Mouse (Mus musculus) stomach, embryonic 15.5 days (tissue): ENCODE data around the gene Tmem220. TPM values are rescaled to one million over a fixed set of nuclear protein-coding genes. Genes with fewer than 3 reads are reported as not detected.

ENCODE experiments used
- ATAC-seq: fragments of 200-750 bp; cut with Nextera tagmentation; 2 replicates; pipeline ENCODE4 v1.8.0; 2017; ENCODE audit warnings: low read depth, moderate number of reproducible peaks, moderate TSS enrichment; ENCODE audit not compliant: insufficient read depth, low FRiP score
- H3K27ac ChIP-seq: fragments of 300-500 bp; sonication (generic); 2 replicates; pipeline ENCODE4 v1.5.1; 2015; ENCODE audit warnings: mild to moderate bottlenecking, inconsistent platforms
- H3K27me3 ChIP-seq: fragments of 300-500 bp; sonication (generic); replicated peaks from 2 replicates; pipeline ENCODE4 v1.6.1; 2015; ENCODE audit warnings: inconsistent platforms
- H3K36me3 ChIP-seq: fragments of 300-500 bp; sonication (generic); 2 replicates; pipeline ENCODE4 v1.6.1; 2015; ENCODE audit warnings: inconsistent platforms
- H3K4me1 ChIP-seq: fragments of 300-500 bp; sonication (generic); 2 replicates; pipeline ENCODE4 v1.6.1; 2015; ENCODE audit warnings: inconsistent platforms
- H3K4me2 ChIP-seq: fragments of 300-500 bp; sonication (generic); 2 replicates; pipeline ENCODE4 v1.6.1; 2015; ENCODE audit warnings: mild to moderate bottlenecking, inconsistent platforms
- H3K4me3 ChIP-seq: fragments of 300-500 bp; sonication (generic); replicated peaks from 2 replicates; pipeline ENCODE4 v1.5.1; 2015; ENCODE audit warnings: inconsistent platforms
- H3K9ac ChIP-seq: fragments of 300-500 bp; sonication (generic); 2 replicates; pipeline ENCODE4 v1.6.1; 2015; ENCODE audit warnings: inconsistent platforms
- H3K9me3 ChIP-seq: fragments of 300-500 bp; sonication (generic); 2 replicates; pipeline ENCODE4 v1.6.1; 2016; ENCODE audit warnings: inconsistent platforms
- WGBS: fragments of 180-500 bp; shearing (Covaris S2); methylation state at CpG from one replicate; pipeline ENCODE4 v1.1.7; 2015; 5-methylcytosine and 5-hydroxymethylcytosine counted together
- polyA plus RNA-seq: library from polyadenylated mRNA; unstranded; fragments of >200 nt; fragmentation: Nextera tagmentation; extraction: Ambion mirVana; gene quantifications from 2 replicates; pipeline ENCODE4 v1.2.1, GENCODE M21; 2015

The Tmem220 gene
- polyA plus RNA-seq, 1 experiment from 2014 or later: 2.5 TPM

GRCm38 (mm10) chr11:67044959-67045358, 20.0 kb downstream of the Tmem220 start:
- Histone ChIP-seq H3K4me2 (no peak overlapping the region), H3K27ac (no peak overlapping the region), H3K9ac (no peak overlapping the region), H3K36me3 (0 out of 2 replicates have a peak, but pooled peaks cover 9% of the 10 kb centered on the region), H3K27me3 (no peaks in the 10 kb centered on the region), H3K4me1 (no peaks in the 10 kb centered on the region), H3K4me3 (no peak overlapping the region), H3K9me3 (no peaks in the 10 kb centered on the region)
- 52% methylated on average over 6 of the region's 6 CpGs for WGBS
- peak; percentile 89 for ATAC-seq

- H3K27me3 ChIP-seq: no peaks in the 10 kb centered on the region
- no peak overlapping the region for H3K9ac ChIP-seq
- 0 out of 2 replicates have a peak, but pooled peaks cover 2% of the 10 kb centered on the region for H3K36me3 ChIP-seq
- no peak for ATAC-seq
- no peaks in the 10 kb centered on the region for H3K9me3 ChIP-seq
- WGBS: 78% methylated on average over 5 of the region's 5 CpGs
- no peak overlapping the region for H3K4me3 ChIP-seq
- H3K4me1 ChIP-seq: peaks cover 3% of the 10 kb centered on the region; the same call in 1 of the 2 replicates
- no peak overlapping the region for H3K4me2 ChIP-seq
- H3K27ac ChIP-seq: no peak overlapping the region
Observed at GRCm38 (mm10) chr11:67047199-67047598, 22.2 kb downstream of the Tmem220 start.

- Histone ChIP-seq H3K9me3 (no peaks in the 10 kb centered on the region), H3K27ac (no peak overlapping the region), H3K9ac (no peak overlapping the region), H3K4me3 (no peak overlapping the region), H3K36me3 (no peaks in the 10 kb centered on the region), H3K4me1 (peaks cover 7% of the 10 kb centered on the region), H3K4me2 (no peak overlapping the region), H3K27me3 (no peaks in the 10 kb centered on the region)
- 88% methylated on average over 8 of the region's 8 CpGs for WGBS
- no peak for ATAC-seq
Observed at GRCm38 (mm10) chr11:67048496-67048895, 23.5 kb downstream of the Tmem220 start.

GRCm38 (mm10) chr11:67049256-67049655, 24.3 kb downstream of the Tmem220 start:
- H3K36me3 ChIP-seq: no peaks in the 10 kb centered on the region
- no peak overlapping the region for H3K27ac ChIP-seq
- H3K4me2 ChIP-seq: no peak overlapping the region
- ATAC-seq: no peak
- no peak overlapping the region for H3K4me3 ChIP-seq
- no peak overlapping the region for H3K9ac ChIP-seq
- H3K27me3 ChIP-seq: no peaks in the 10 kb centered on the region
- H3K9me3 ChIP-seq: no peaks in the 10 kb centered on the region
- peaks cover 12% of the 10 kb centered on the region for H3K4me1 ChIP-seq
- 83% methylated on average over 3 of the region's 3 CpGs for WGBS

GRCm38 (mm10) chr11:67051676-67052320, 26.8 kb downstream of the Tmem220 start:
- ATAC-seq: no peak; the same call in 1 of the 2 replicates
- Histone ChIP-seq H3K9ac (peak overlapping the region; percentile 62), H3K4me2 (peak overlapping the region; percentile 64), H3K4me1 (peaks cover 12% of the 10 kb centered on the region), H3K4me3 (peak overlapping the region; percentile 73), H3K9me3 (no peaks in the 10 kb centered on the region), H3K36me3 (peaks cover 9% of the 10 kb centered on the region; the same call in 1 of the 2 replicates), H3K27ac (peak overlapping the region; percentile 80), H3K27me3 (no peaks in the 10 kb centered on the region)
- WGBS: 9% methylated on average over 16 of the region's 16 CpGs

GRCm38 (mm10) chr11:67052321-67052952, 27.5 kb downstream of the Tmem220 start, which contains the start of the genes Adprm and Sco1:
Adprm (minus strand) TSS chr11:67052594.
Sco1 (plus strand) TSS chr11:67052670.
- Histone ChIP-seq H3K27me3 (no peaks in the 10 kb centered on the region), H3K9me3 (no peaks in the 10 kb centered on the region), H3K36me3 (peaks cover 15% of the 10 kb centered on the region), H3K4me1 (peaks cover 12% of the 10 kb centered on the region), H3K27ac (peak within 1 kb of the TSS; percentile 80), H3K9ac (peak within 1 kb of the TSS; percentile 62), H3K4me3 (peak within 1 kb of the TSS; percentile 73), H3K4me2 (peak within 1 kb of the TSS; percentile 64)
- ATAC-seq: peak; percentile 90
- WGBS: under 1% methylated on average over 50 of the region's 50 CpGs

GRCm38 (mm10) chr11:67054754-67055365, 29.9 kb downstream of the Tmem220 start:
- WGBS: 89% methylated on average over 8 of the region's 8 CpGs
- no peak for ATAC-seq
- Histone ChIP-seq H3K4me3 (no peak overlapping the region), H3K27me3 (no peaks in the 10 kb centered on the region), H3K4me2 (no peak overlapping the region), H3K9me3 (no peaks in the 10 kb centered on the region), H3K9ac (no peak overlapping the region), H3K4me1 (peaks cover 12% of the 10 kb centered on the region), H3K36me3 (peaks cover 27% of the 10 kb centered on the region), H3K27ac (no peak overlapping the region)

GRCm38 (mm10) chr11:67061311-67061710, 36.4 kb downstream of the Tmem220 start:
- peaks cover 50% of the 10 kb centered on the region for H3K36me3 ChIP-seq
- H3K9ac ChIP-seq: no peak overlapping the region
- H3K4me3 ChIP-seq: no peak overlapping the region
- no peak overlapping the region for H3K27ac ChIP-seq
- no peaks in the 10 kb centered on the region for H3K4me1 ChIP-seq
- H3K27me3 ChIP-seq: no peaks in the 10 kb centered on the region
- no peaks in the 10 kb centered on the region for H3K9me3 ChIP-seq
- no peak overlapping the region for H3K4me2 ChIP-seq
- WGBS: 90% methylated on average over 2 of the region's 2 CpGs
- ATAC-seq: no peak

- no peak overlapping the region for H3K4me3 ChIP-seq
- 89% methylated on average over 3 of the region's 3 CpGs for WGBS
- H3K9ac ChIP-seq: no peak overlapping the region
- H3K27ac ChIP-seq: no peak overlapping the region
- no peaks in the 10 kb centered on the region for H3K4me1 ChIP-seq
- no peaks in the 10 kb centered on the region for H3K27me3 ChIP-seq
- peaks cover 39% of the 10 kb centered on the region for H3K36me3 ChIP-seq
- no peaks in the 10 kb centered on the region for H3K9me3 ChIP-seq
- no peak for ATAC-seq
- no peak overlapping the region for H3K4me2 ChIP-seq
Observed at GRCm38 (mm10) chr11:67062726-67063125, 37.8 kb downstream of the Tmem220 start.

GRCm38 (mm10) chr11:67067741-67068140, 42.8 kb downstream of the Tmem220 start:
- Histone ChIP-seq H3K4me1 (no peaks in the 10 kb centered on the region), H3K4me3 (no peak overlapping the region), H3K27me3 (no peaks in the 10 kb centered on the region), H3K36me3 (peaks cover 27% of the 10 kb centered on the region), H3K4me2 (no peak overlapping the region), H3K27ac (no peak overlapping the region), H3K9ac (no peak overlapping the region), H3K9me3 (no peaks in the 10 kb centered on the region)
- ATAC-seq: no peak
- WGBS: 72% methylated on average over 3 of the region's 3 CpGs

GRCm38 (mm10) chr11:67072615-67073130, 47.7 kb downstream of the Tmem220 start:
- Histone ChIP-seq H3K27me3 (no peaks in the 10 kb centered on the region), H3K9me3 (no peaks in the 10 kb centered on the region), H3K4me2 (no peak overlapping the region), H3K9ac (no peak overlapping the region), H3K4me3 (no peak overlapping the region), H3K36me3 (no peaks in the 10 kb centered on the region), H3K27ac (no peak overlapping the region), H3K4me1 (no peaks in the 10 kb centered on the region)
- 80% methylated on average over 15 of the region's 15 CpGs for WGBS
- no peak for ATAC-seq

- 29% methylated on average over 3 of the region's 3 CpGs for WGBS
- ATAC-seq: no peak
Observed at GRCm38 (mm10) chr11:67075036-67075435, 50.1 kb downstream of the Tmem220 start.

More at GRCm38 (mm10) chr11:67075036-67075435, 50.1 kb downstream of the Tmem220 start:
- no peaks in the 10 kb centered on the region for H3K9me3 ChIP-seq
- H3K4me2 ChIP-seq: no peak overlapping the region
- no peak overlapping the region for H3K4me3 ChIP-seq
- H3K9ac ChIP-seq: no peak overlapping the region
- no peaks in the 10 kb centered on the region for H3K27me3 ChIP-seq
- no peaks in the 10 kb centered on the region for H3K36me3 ChIP-seq
- no peaks in the 10 kb centered on the region for H3K4me1 ChIP-seq
- no peak overlapping the region for H3K27ac ChIP-seq
